Mouse (Mus musculus): Measurements from ENCODE around the gene Glt1d1. TPM values are rescaled to one million over a fixed set of nuclear protein-coding genes. Genes with fewer than 3 reads are reported as not detected.

Glt1d1 gene
- total RNA-seq (2012; rRNA removed) (not detected in 2 replicates), polyA plus RNA-seq (2012; ENCODE audit: insufficient read depth in 1 of 2, insufficient read length in 2 of 2, low read depth in 1 of 2, low replicate concordance in 2 of 2, missing spikeins in 1 of 2) (under 1 TPM in 1 of 2 experiments, not detected in 1; 0.19 TPM)

GRCm38 (mm10) chr5:127632167-127633145, at the start of gene Glt1d1, which contains the start of gene Slc15a4:
TSS of gene Glt1d1 (plus strand) at chr5:127632262.
TSS of gene Slc15a4 (minus strand) at chr5:127632897.
- H3K9ac ChIP-seq (ENCODE audit: control insufficient read depth, low read depth, low read length, poor library complexity, severe bottlenecking): no peak within 1 kb of the TSS

GRCm38 (mm10) chr5:127583658-127584057, 48.4 kb upstream of the Glt1d1 start:
- Histone ChIP-seq H3K27ac (ENCODE audit: control insufficient read depth, low read depth, low read length) (no peak overlapping the region), H3K4me3 (ENCODE audit: control insufficient read depth in 1 of 2, insufficient read depth in 1 of 2, low read depth in 2 of 2, low read length in 2 of 2) (no peak overlapping the region), H3K4me1 (ENCODE audit: control insufficient read depth in 1 of 2, insufficient read depth in 2 of 2, low read length in 2 of 2) (no peaks in the 10 kb centered on the region), H3K27me3 (ENCODE audit: control insufficient read depth in 1 of 2, insufficient read depth in 2 of 2, low read length in 2 of 2) (no peaks in the 10 kb centered on the region), H3K79me2 (ENCODE audit: control insufficient read depth, insufficient read depth, low read length, poor library complexity) (no peaks in the 10 kb centered on the region), H3K9ac (ENCODE audit: control insufficient read depth, low read depth, low read length, poor library complexity, severe bottlenecking) (no peak overlapping the region), H3K9me3 (replicated peaks; ENCODE audit: insufficient read depth, low read length) (no peaks in the 10 kb centered on the region), H3K36me3 (ENCODE audit: control insufficient read depth in 1 of 2, insufficient read depth in 2 of 2, low read length in 2 of 2) (no peaks in the 10 kb centered on the region)
- TF ChIP-seq UBTF (IDR thresholded peaks at IDR 0.05; ENCODE audit: borderline replicate concordance, insufficient read depth, low read depth, low read length) (no peak), ZMIZ1 (IDR thresholded peaks at IDR 0.05; ENCODE audit: low read depth, low read length) (no peak), NRF1 (IDR thresholded peaks at IDR 0.05; ENCODE audit: insufficient read depth, low read depth, low read length, poor library complexity, severe bottlenecking) (no peak), POLR2AphosphoS5 (IDR thresholded peaks at IDR 0.05; ENCODE audit: borderline replicate concordance, low read depth, low read length) (no peak), MXI1 (IDR thresholded peaks at IDR 0.05; ENCODE audit: low read depth, low read length) (no peak), CTCF (IDR thresholded peaks at IDR 0.05 in 2 of 3, conservative IDR thresholded peaks at IDR 0.05 in 1 of 3; ENCODE audit: control insufficient read depth in 1 of 3, insufficient read depth in 1 of 3, low read depth in 2 of 3, low read length in 3 of 3, poor library complexity in 1 of 3, severe bottlenecking in 1 of 3) (0 out of 6 replicates have a peak, but pooled peaks of 1 of the 3 experiments have one; percentile 12)
- no peak for DNase-seq (ENCODE audit: low read depth, low spot score)

More at GRCm38 (mm10) chr5:127632167-127633145, at the start of gene Glt1d1, which contains the start of gene Slc15a4:
- Histone ChIP-seq H3K36me3 (ENCODE audit: control insufficient read depth in 1 of 2, insufficient read depth in 2 of 2, low read length in 2 of 2) (no peaks in the 10 kb centered on the region), H3K27me3 (ENCODE audit: control insufficient read depth in 1 of 2, insufficient read depth in 2 of 2, low read length in 2 of 2) (no peaks in the 10 kb centered on the region), H3K4me3 (ENCODE audit: control insufficient read depth in 1 of 2, insufficient read depth in 1 of 2, low read depth in 2 of 2, low read length in 2 of 2) (no peak within 1 kb of the TSS), H3K4me1 (ENCODE audit: control insufficient read depth in 1 of 2, insufficient read depth in 2 of 2, low read length in 2 of 2) (no peaks in the 10 kb centered on the region), H3K9me3 (replicated peaks; ENCODE audit: insufficient read depth, low read length) (no peaks in the 10 kb centered on the region), H3K79me2 (ENCODE audit: control insufficient read depth, insufficient read depth, low read length, poor library complexity) (no peaks in the 10 kb centered on the region), H3K27ac (ENCODE audit: control insufficient read depth, low read depth, low read length) (no peak within 1 kb of the TSS)
- DNase-seq (ENCODE audit: low read depth, low spot score): no peak
- TF ChIP-seq CTCF (IDR thresholded peaks at IDR 0.05 in 2 of 3, conservative IDR thresholded peaks at IDR 0.05 in 1 of 3; ENCODE audit: control insufficient read depth in 1 of 3, insufficient read depth in 1 of 3, low read depth in 2 of 3, low read length in 3 of 3, poor library complexity in 1 of 3, severe bottlenecking in 1 of 3) (no peak), JUND (IDR thresholded peaks at IDR 0.05; ENCODE audit: low read depth, low read length) (no peak), TCF12 (IDR thresholded peaks at IDR 0.05; ENCODE audit: low read depth, low read length) (no peak), HCFC1 (IDR thresholded peaks at IDR 0.05; ENCODE audit: low read depth, low read length) (no peak), RCOR1 (IDR thresholded peaks at IDR 0.05; ENCODE audit: low read depth, low read length) (no peak), TAL1 (IDR thresholded peaks at IDR 0.05; ENCODE audit: low read length) (no peak), MYB (IDR thresholded peaks at IDR 0.05; ENCODE audit: low read depth, low read length) (no peak), NELFE (IDR thresholded peaks at IDR 0.05; ENCODE audit: low read depth, low read length) (no peak), POLR2A (IDR thresholded peaks at IDR 0.05; ENCODE audit: control insufficient read depth in 1 of 2, insufficient read depth in 1 of 2, low read depth in 1 of 2, low read length in 2 of 2, poor library complexity in 1 of 2) (no peak; a peak in 1 of 4 replicates), CHD2 (IDR thresholded peaks at IDR 0.05; ENCODE audit: low read length) (no peak), KAT2A (conservative IDR thresholded peaks at IDR 0.05; ENCODE audit: low read depth, low read length) (no peak), USF2 (IDR thresholded peaks at IDR 0.05; ENCODE audit: borderline replicate concordance in 1 of 2, insufficient read depth in 1 of 2, low read depth in 1 of 2, low read length in 2 of 2) (no peak), MAX (IDR thresholded peaks at IDR 0.05; ENCODE audit: low read length) (no peak)

Measured in MEL (cell line).